In the genomic region with DNA sequence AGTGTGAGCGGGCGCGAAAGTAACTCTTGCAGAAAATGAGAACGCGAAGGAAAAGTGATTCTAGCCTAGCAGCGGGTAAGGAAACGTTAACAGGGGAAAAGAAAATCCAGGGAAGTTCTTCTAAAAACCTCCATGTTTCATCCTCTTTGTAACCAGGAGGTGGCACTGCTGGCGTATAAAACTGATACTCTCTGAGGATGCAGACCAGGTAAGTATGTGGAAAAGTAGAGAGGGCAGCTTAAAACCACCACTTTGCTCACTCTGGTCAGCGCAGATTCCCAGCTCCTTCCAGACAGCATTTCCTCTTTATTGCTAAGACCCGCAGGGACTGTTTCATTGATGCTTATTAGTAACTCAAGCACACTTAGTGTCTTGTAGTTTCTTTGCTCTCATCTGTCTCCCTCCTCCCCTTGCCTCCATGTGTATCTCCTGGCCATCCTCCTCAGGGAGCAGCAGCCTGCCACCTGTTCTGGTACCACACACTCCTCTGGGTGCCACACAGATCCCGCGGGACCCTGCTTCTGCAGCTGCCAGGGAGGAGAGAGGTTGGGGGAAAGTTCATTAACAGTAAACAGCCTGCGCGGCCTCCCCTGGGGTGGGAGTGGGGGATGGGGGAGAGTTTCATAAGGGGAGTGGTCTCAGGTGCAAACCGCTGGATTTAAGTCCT, we compare ENCODE assay signal across 9 mouse cellular contexts. TPM values are rescaled to one million over a fixed set of nuclear protein-coding genes. Genes with fewer than 3 reads are reported as not detected.
DNase-seq lines count a peak whose midpoint lies in the region; ATAC-seq lines count a peak whose summit lies in the region.
"Had no signal": no experiment of that assay in that cellular context is flagged by ENCODE, and none has a peak within 500 bp of the region (broad histone marks: within the 10 kb centered on the region; RNA-seq: fewer than 3 reads in every experiment).

No protein-coding gene starts in this region.

- no peaks in the 10 kb centered on the region for H3K36me3 ChIP-seq in embryonic facial prominence, embryonic 13.5 days
- no peaks in the 10 kb centered on the region for H3K36me3 ChIP-seq in intestine, embryonic 15.5 days
- no peaks in the 10 kb centered on the region for H3K36me3 ChIP-seq in limb, embryonic 11.5 days (ENCODE audit: control insufficient read depth, insufficient read depth, low read length)
- H3K36me3 ChIP-seq in midbrain, embryonic 15.5 days (replicated peaks), result no peaks in the 10 kb centered on the region

- peak overlapping the region; percentile 43 for H3K4me2 ChIP-seq in embryonic facial prominence, embryonic 13.5 days
- H3K4me2 ChIP-seq in intestine, embryonic 15.5 days (replicated peaks), result no peak overlapping the region
- H3K4me2 ChIP-seq in limb, embryonic 11.5 days (ENCODE audit: low read depth, severe bottlenecking), result peak overlapping the region; percentile 25; the same call in 1 of the 2 replicates
- H3K4me2 ChIP-seq in midbrain, embryonic 15.5 days, result no peak overlapping the region

- 12% methylated on average over 15 of the region's 15 CpGs for WGBS in embryonic facial prominence, embryonic 13.5 days
- WGBS in intestine, embryonic 15.5 days, result 16% methylated on average over 15 of the region's 15 CpGs
- 11% methylated on average over 15 of the region's 15 CpGs for WGBS in limb, embryonic 11.5 days
- 21% methylated on average over 15 of the region's 15 CpGs for WGBS in midbrain, embryonic 15.5 days

- DNase-seq in 416B (ENCODE audit: low read depth) (peak; percentile 67), ES-CJ7 (ENCODE audit: low read depth, low spot score) (peak; percentile 74)
- peak; percentile 51 for DNase-seq in limb, embryonic 11.5 days (ENCODE audit: low spot score)
- no peak for DNase-seq in T-cell, adult 2 months (ENCODE audit: low spot score)
- DNase-seq in ovary, adult 18-20 months (ENCODE audit: low spot score), result no peak

- H3K9ac ChIP-seq in embryonic facial prominence, embryonic 13.5 days, result no peak overlapping the region
- H3K9ac ChIP-seq in intestine, embryonic 15.5 days, result no peak overlapping the region
- H3K9ac ChIP-seq in limb, embryonic 11.5 days (ENCODE audit: low read length), result no peak overlapping the region
- H3K9ac ChIP-seq in midbrain, embryonic 15.5 days, result no peak overlapping the region

- no peaks in the 10 kb centered on the region for H3K4me1 ChIP-seq in embryonic facial prominence, embryonic 13.5 days
- no peaks in the 10 kb centered on the region for H3K4me1 ChIP-seq in intestine, embryonic 15.5 days (replicated peaks)
- H3K4me1 ChIP-seq in limb, embryonic 11.5 days (ENCODE audit: control insufficient read depth, insufficient read depth, low read length), result 0 out of 2 replicates have a peak, but pooled peaks cover 3% of the 10 kb centered on the region
- H3K4me1 ChIP-seq in midbrain, embryonic 15.5 days, result no peaks in the 10 kb centered on the region

- H3K4me3 ChIP-seq in embryonic facial prominence, embryonic 13.5 days, result no peak overlapping the region
- no peak overlapping the region for H3K4me3 ChIP-seq in intestine, embryonic 15.5 days (replicated peaks)
- H3K4me3 ChIP-seq in limb, embryonic 11.5 days (ENCODE audit: low read depth, low read length), result no peak overlapping the region
- H3K4me3 ChIP-seq in midbrain, embryonic 15.5 days, result no peak overlapping the region
- H3K4me3 ChIP-seq: erythroblast, embryonic 14.5 days had no signal

- H3K9me3 ChIP-seq in embryonic facial prominence, embryonic 13.5 days, result no peaks in the 10 kb centered on the region
- no peaks in the 10 kb centered on the region for H3K9me3 ChIP-seq in intestine, embryonic 15.5 days
- no peaks in the 10 kb centered on the region for H3K9me3 ChIP-seq in limb, embryonic 11.5 days (ENCODE audit: control insufficient read depth, low read length)
- no peaks in the 10 kb centered on the region for H3K9me3 ChIP-seq in midbrain, embryonic 15.5 days

- peak; percentile 59; the same call in 1 of the 2 replicates for ATAC-seq in embryonic facial prominence, embryonic 13.5 days (ENCODE audit: insufficient number of reproducible peaks, insufficient read depth, low FRiP score, low TSS enrichment, low read depth)
- peak; percentile 73 for ATAC-seq in intestine, embryonic 15.5 days
- peak; percentile 67; the same call in 1 of the 2 replicates for ATAC-seq in limb, embryonic 11.5 days (ENCODE audit: insufficient number of reproducible peaks, low FRiP score, low TSS enrichment, low read depth)
- ATAC-seq in midbrain, embryonic 15.5 days (replicated peaks), result peak; percentile 84

- no peak overlapping the region for H3K27ac ChIP-seq in embryonic facial prominence, embryonic 13.5 days
- no peak overlapping the region for H3K27ac ChIP-seq in intestine, embryonic 15.5 days
- no peak overlapping the region for H3K27ac ChIP-seq in limb, embryonic 11.5 days (replicated peaks; ENCODE audit: low read depth, low read length)
- H3K27ac ChIP-seq in midbrain, embryonic 15.5 days, result no peak overlapping the region

- no peaks in the 10 kb centered on the region for H3K27me3 ChIP-seq in embryonic facial prominence, embryonic 13.5 days
- H3K27me3 ChIP-seq in intestine, embryonic 15.5 days (replicated peaks), result no peaks in the 10 kb centered on the region
- no peaks in the 10 kb centered on the region for H3K27me3 ChIP-seq in limb, embryonic 11.5 days (ENCODE audit: control insufficient read depth, insufficient read depth, low read length)
- no peaks in the 10 kb centered on the region for H3K27me3 ChIP-seq in midbrain, embryonic 15.5 days (replicated peaks)

RNA-seq across cellular contexts. Expression of gene Car13, which starts 37.8 kb away (rescaled TPM):
- 3.7 and 4.3 TPM in 2 replicates for polyA plus RNA-seq in embryonic facial prominence, embryonic 13.5 days (2015; fragmentation: Nextera tagmentation; extraction: Ambion mirVana)
- 16.2 and 16.6 TPM in 2 replicates for polyA plus RNA-seq in intestine, embryonic 15.5 days (2015; fragmentation: Nextera tagmentation; extraction: Ambion mirVana)
- polyA plus RNA-seq in limb, embryonic 11.5 days (2014; fragmentation: Nextera tagmentation; extraction: Ambion mirVana), result 3.6 and 3.8 TPM in 2 replicates
- 1.6 and 1.8 TPM in 2 replicates for polyA plus RNA-seq in midbrain, embryonic 15.5 days (2015; fragmentation: Nextera tagmentation; extraction: Ambion mirVana)

Comparison
In these comparisons a context has a peak if more than half of its experiments do, and no peak if none do; other contexts are left out.
1. DNase-seq: peak in 416B (single experiment), ES-CJ7 (single experiment) and limb, embryonic 11.5 days (single experiment); none in T-cell, adult 2 months (single experiment) and ovary, adult 18-20 months (single experiment).
2. H3K4me2 ChIP-seq: peak in embryonic facial prominence, embryonic 13.5 days (single experiment) and limb, embryonic 11.5 days (single experiment); none in intestine, embryonic 15.5 days (single experiment) and midbrain, embryonic 15.5 days (single experiment).
3. Peak in every context shown above with its lines, with median percentiles within 50 percentile points of each other: ATAC-seq.